Mouse (Mus musculus): Measurements from ENCODE around the gene Gm21103.
A peak's percentile ranks its signal among the peaks of the same experiment; 100 is the strongest.
"Not testable (repeated sequence)": the region's sequence is repeated elsewhere in the genome, so short reads cannot be mapped to it uniquely, and the experiment has no call there.

Gm21103 gene

GRCm38 (mm10) chr14:6304743-6305142, at the start of gene Gm21103:
Gene Gm21103, minus strand, starts transcription at chr14:6304843.
- not testable (repeated sequence) for DNase-seq (ENCODE audit: extremely low spot score, low spot score)

- not testable (repeated sequence) for DNase-seq (ENCODE audit: extremely low spot score, low spot score)
Measured at GRCm38 (mm10) chr14:6343578-6343977, 38.9 kb upstream of the Gm21103 start, which contains the start of gene Gm3618. Gene Gm3618, minus strand, starts transcription at chr14:6343678.

- peak; percentile 64 for DNase-seq (ENCODE audit: extremely low spot score, low spot score)
Measured at GRCm38 (mm10) chr14:6286931-6287715, 17.5 kb downstream of the Gm21103 start, which contains the start of gene Gm3411. Gene Gm3411, minus strand, starts transcription at chr14:6287250.

Measured in neural tube, embryonic 10.5 days (tissue).